Mouse (Mus musculus): ENCODE measurements at regions not wholly inside any gene's neighbourhood (a gene's known extent, or its start where the extent isn't known, plus 50 kb on each side); places are given as distances from the start of the nearest gene placed in this dataset.
"Not testable (repeated sequence)": the region's sequence is repeated elsewhere in the genome, so short reads cannot be mapped to it uniquely, and the experiment has no call there.

DNA sequence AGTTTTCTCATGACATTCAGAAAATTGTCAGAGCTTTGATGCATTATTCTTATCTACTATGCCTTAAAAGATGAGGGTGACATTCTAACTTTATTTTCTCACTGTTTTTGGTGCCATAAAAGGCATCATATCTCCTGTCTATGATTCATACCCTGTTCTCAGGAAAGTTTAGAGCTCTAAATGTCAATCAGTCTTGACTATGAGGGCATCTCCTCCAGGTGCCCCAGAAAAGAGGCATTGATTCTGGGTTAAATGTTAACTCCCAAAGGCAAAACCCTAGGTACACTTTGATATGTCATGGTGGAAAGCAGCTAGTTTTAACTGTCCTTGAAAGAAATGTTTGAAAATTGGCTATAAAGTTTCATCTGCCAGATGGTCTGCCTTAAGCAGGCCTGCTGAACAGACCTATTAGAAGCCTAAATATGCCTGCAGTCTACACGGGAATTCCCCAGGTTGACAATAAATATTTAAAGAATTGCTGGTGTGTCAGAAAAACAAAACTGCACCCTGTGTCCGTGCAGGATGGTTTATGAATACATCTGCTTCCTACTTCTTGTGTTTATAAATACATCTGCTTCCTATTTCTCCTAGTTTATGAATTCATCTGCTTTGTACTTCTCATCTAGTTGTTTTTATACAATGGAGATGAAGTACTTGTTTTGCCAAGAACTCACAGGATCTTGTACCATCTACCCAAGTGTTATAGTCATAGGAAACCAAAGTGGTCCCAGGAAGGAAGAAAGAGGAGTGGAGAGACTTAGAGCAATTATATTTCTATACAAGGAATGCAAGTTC is 172.3 kb downstream of the Snca start:
- no peak for DNase-seq

DNA sequence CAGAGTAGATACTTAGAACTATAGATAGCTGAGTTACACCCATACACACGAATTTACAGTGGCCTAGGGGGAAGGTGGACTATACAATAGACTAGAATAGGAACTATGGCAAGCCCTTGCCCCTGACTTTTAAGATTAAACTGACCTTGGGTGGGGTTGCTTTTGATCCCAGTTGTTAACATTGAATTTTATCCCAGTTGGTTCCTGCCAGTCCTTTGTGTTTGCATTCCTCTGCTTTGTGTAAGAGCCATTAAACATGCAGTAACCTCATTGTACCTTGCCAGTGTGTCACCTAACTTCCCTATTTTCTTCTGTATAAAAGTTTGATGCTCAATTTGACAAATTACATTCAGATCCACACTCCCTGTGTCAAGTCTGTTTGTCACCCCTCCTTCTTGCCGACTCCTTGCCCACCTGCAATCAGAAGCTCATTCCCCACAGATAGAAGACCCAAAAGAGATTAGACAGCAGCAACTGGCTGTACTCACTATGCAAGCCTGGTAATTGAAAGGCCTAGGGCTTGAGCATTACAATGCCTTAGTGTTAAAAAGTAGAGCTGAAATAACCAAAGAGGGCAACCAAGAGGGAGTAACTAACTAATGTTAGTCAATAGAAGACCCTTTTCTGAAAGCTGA is 182.6 kb downstream of the Snca start:
- DNase-seq, result not testable (repeated sequence)

DNA sequence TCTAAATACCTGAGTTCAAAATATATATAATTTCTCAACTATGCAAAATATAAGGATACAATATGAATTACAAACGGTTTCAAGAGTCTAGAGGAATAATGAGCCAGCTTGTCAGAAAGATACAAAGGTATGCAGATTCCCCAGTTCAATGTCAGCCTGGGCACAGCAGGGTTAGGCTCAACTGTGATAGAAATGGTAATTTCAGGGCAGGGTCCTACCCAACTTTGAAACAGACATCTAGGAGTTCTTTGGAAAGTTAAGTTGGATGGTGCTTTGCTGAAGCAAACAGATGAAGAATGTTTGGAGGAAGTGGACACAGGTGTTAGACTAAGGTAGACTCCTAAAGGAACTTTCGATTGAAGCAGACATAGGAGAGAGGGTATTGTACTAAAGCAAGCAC is 187.4 kb downstream of the Snca start:
- no peak for DNase-seq

DNA sequence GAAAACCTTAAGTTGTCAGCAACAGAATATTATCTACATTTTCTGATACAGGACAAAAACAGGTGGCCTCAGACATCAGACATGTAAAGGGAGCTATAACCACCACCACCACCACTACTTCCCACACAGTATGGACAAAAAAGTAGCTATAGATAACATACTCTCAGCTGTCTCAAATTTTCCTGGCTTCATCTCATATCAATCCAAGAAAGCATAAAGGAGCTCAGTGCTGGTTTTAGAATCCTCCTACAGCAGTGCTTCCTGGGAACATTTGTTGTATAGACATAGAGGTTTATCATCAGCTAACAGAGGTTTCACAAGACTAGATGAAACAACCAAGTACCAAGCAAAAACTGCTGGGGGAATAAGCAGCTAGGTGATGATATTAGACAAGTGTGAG is 213.3 kb downstream of the Snca start:
- DNase-seq, result no peak

DNA sequence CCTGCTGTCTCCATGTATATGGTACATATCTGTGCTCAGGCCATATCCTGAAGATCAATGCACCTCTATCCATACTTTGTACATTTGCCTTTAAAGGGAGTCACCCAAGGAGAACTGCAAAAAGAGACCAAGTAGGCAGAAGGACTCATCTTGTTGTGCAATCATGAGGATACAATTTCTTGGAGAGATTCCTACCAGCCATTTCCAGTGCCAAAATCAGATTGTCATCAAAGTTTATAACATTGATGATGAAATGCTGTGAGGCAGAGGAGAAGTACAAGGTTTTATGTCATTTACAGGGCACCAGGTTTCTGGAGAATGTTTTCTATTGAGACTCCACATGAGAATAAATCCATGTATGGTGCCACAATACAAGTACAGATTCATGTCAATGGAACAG is 229.5 kb downstream of the Snca start:
- no peak for DNase-seq

DNA sequence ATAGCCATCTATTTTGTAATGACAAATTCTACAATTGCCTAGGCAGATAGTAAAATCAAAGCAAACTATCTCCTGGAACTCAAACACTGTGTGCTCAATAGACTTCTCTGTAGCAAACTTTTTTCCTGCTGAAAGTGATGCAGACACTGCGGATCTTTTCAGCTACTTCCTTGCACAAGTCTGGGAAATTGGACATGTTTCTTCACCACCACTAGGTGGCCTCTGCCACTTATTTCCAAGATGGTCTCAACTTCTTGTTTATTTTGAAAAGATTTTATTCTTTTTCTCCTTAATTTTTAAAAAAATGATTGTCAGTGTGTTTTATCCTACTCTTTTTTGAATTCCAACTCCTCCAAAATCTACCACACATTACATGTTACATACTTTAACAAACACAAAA is 265.4 kb downstream of the Snca start:
- DNase-seq, result no peak

DNA sequence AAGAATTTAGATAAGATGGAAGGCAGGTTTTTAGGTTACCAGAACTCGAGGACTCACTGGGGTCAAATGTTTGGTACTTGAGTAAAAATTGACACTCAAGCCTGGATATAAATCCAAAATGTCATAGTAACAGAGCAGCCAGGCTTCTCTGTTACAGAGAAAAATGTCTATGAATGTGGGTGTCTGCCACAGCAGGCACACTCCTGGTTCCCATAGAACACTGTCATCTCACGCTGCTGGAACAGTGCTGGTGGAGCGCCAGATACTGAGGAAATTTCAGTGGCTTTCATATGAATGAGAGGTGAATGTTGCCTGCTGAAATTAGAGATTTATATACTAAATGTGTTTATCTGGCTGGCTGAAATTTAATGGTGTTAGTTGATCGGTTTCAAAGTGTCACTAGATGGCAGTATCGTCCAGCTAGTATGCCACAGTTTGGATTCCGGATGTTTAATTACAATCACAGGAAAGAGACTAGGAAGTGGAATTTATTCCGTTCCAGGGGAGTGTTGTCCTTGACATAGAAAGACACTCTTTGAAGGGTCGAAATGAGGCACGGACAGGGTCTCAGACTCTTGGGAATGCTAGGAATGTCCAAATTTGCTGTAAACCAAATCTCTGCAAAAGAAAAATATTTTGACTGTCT is 273.9 kb downstream of the Snca start:
- peak in 1 of 2 experiments; percentile 14 for DNase-seq
